Mouse (Mus musculus) testis, adult 2 months (tissue): ENCODE data around the gene Acyp1. TPM values are rescaled to one million over a fixed set of nuclear protein-coding genes. Genes with fewer than 3 reads are reported as not detected.
A peak's percentile ranks its signal among the peaks of the same experiment; 100 is the strongest.

Experiments
- H3K27ac ChIP-seq: fragments of 200-500 bp; 2 replicates; pipeline ENCODE4 v1.5.1; 2012; ENCODE audit warnings: low read depth, low read length; ENCODE audit not compliant: control insufficient read depth, insufficient read depth
- H3K27me3 ChIP-seq: fragments of 200-500 bp; 2 replicates; pipeline ENCODE4 v1.6.1; 2012; ENCODE audit warnings: mild to moderate bottlenecking, low read length, moderate library complexity; ENCODE audit not compliant: control insufficient read depth, insufficient read depth
- H3K36me3 ChIP-seq: fragments of 200-500 bp; 2 replicates; pipeline ENCODE4 v1.6.1; 2012; ENCODE audit warnings: mild to moderate bottlenecking, low read length; ENCODE audit not compliant: control insufficient read depth, insufficient read depth
- H3K4me1 ChIP-seq: fragments of 200-500 bp; 2 replicates; pipeline ENCODE4 v1.6.1; 2012; ENCODE audit warnings: low read length; ENCODE audit not compliant: control insufficient read depth, insufficient read depth
- H3K4me3 ChIP-seq: fragments of 200-500 bp; 2 replicates; pipeline ENCODE4 v1.5.1; 2012; ENCODE audit warnings: low read depth, mild to moderate bottlenecking, low read length, moderate library complexity, mixed read lengths; ENCODE audit not compliant: control insufficient read depth
- CTCF ChIP-seq: fragments of 200-500 bp; IDR thresholded peaks from 2 replicates; pipeline ENCODE4 v1.5.1; 2012; ENCODE audit warnings: low read depth, mild to moderate bottlenecking, inconsistent platforms, low read length, moderate library complexity; ENCODE audit not compliant: control insufficient read depth, insufficient read depth, insufficient replicate concordance
- POLR2A ChIP-seq: fragments of 200-500 bp; IDR thresholded peaks from 2 replicates; pipeline ENCODE4 v1.6.1; 2012; ENCODE audit warnings: low read depth, mild to moderate bottlenecking, inconsistent platforms, low read length, moderate library complexity; ENCODE audit not compliant: control insufficient read depth
- polyA plus RNA-seq: library from polyadenylated mRNA; depleted of rRNA; stranded (reverse); fragments of >200 nt; gene quantifications from 2 replicates; pipeline ENCODE4 v1.2.3, GENCODE M21; 2012

Acyp1 gene
- polyA plus RNA-seq, 1 experiment: 199 TPM

DNA sequence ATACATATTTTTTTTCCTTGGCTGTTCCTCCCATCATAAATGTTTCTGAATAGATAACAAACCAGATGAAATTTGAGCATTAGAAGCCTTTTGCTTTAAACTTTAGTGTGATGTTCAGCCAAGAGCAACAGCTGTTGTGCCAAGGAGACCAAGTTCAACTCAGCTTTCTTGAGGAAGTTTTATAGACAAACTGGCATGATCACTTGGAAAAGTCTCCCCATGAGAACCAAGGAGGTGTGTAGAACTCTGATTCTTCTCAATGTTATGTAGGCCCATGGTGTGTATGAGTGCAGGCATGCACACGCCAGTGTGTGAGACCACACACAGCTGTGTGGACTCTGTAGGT lies 10.6 kb upstream of the Acyp1 start:
- TF ChIP-seq POLR2A (no peak), CTCF (no peak)
- H3K27ac ChIP-seq: peak overlapping the region; percentile 57; the same call in 1 of the 2 replicates
- no peaks in the 10 kb centered on the region for H3K36me3 ChIP-seq
- no peaks in the 10 kb centered on the region for H3K27me3 ChIP-seq
- H3K4me3 ChIP-seq: no peak overlapping the region
- no peaks in the 10 kb centered on the region; the same call in 1 of the 2 replicates for H3K4me1 ChIP-seq

GRCm38 (mm10) chr12:85298127-85298834 lies 10.0 kb upstream of the Acyp1 start:
- H3K4me1 ChIP-seq: no peaks in the 10 kb centered on the region; the same call in 1 of the 2 replicates
- TF ChIP-seq POLR2A: no peak
- TF ChIP-seq CTCF: no peak
- H3K4me3 ChIP-seq: no peak overlapping the region
- H3K27me3 ChIP-seq: no peaks in the 10 kb centered on the region
- H3K36me3 ChIP-seq: no peaks in the 10 kb centered on the region
- H3K27ac ChIP-seq: peak overlapping the region; percentile 66

GRCm38 (mm10) chr12:85297345-85297997 lies 9.2 kb upstream of the Acyp1 start:
- Histone ChIP-seq H3K36me3 (no peaks in the 10 kb centered on the region), H3K27ac (peak overlapping the region; percentile 47), H3K27me3 (no peaks in the 10 kb centered on the region), H3K4me3 (no peak overlapping the region), H3K4me1 (no peaks in the 10 kb centered on the region; the same call in 1 of the 2 replicates)
- TF ChIP-seq POLR2A (no peak), CTCF (no peak)

GRCm38 (mm10) chr12:85296915-85297314 lies 8.7 kb upstream of the Acyp1 start:
- H3K27ac ChIP-seq: no peak overlapping the region
- no peaks in the 10 kb centered on the region for H3K27me3 ChIP-seq
- H3K4me1 ChIP-seq: peaks cover 2% of the 10 kb centered on the region; the same call in 1 of the 2 replicates
- TF ChIP-seq POLR2A (no peak), CTCF (no peak)
- H3K36me3 ChIP-seq: no peaks in the 10 kb centered on the region
- no peak overlapping the region for H3K4me3 ChIP-seq

- peaks cover 4% of the 10 kb centered on the region for H3K4me1 ChIP-seq
- H3K27ac ChIP-seq: no peak overlapping the region
These were observed 7.3 kb upstream of the Acyp1 start for GRCm38 (mm10) chr12:85295506-85295905.

GRCm38 (mm10) chr12:85292906-85293305 lies 4.7 kb upstream of the Acyp1 start:
- peaks cover 2% of the 10 kb centered on the region for H3K36me3 ChIP-seq
- H3K4me1 ChIP-seq: peaks cover 19% of the 10 kb centered on the region
- no peaks in the 10 kb centered on the region for H3K27me3 ChIP-seq
- H3K4me3 ChIP-seq: peak overlapping the region; percentile 75; the same call in 1 of the 2 replicates
- no peak for TF ChIP-seq CTCF
- no peak for TF ChIP-seq POLR2A
- H3K27ac ChIP-seq: no peak overlapping the region

More at GRCm38 (mm10) chr12:85295506-85295905, 7.3 kb upstream of the Acyp1 start:
- no peak for TF ChIP-seq POLR2A
- TF ChIP-seq CTCF: no peak
- no peaks in the 10 kb centered on the region for H3K27me3 ChIP-seq
- no peak overlapping the region for H3K4me3 ChIP-seq
- peaks cover 2% of the 10 kb centered on the region for H3K36me3 ChIP-seq

DNA sequence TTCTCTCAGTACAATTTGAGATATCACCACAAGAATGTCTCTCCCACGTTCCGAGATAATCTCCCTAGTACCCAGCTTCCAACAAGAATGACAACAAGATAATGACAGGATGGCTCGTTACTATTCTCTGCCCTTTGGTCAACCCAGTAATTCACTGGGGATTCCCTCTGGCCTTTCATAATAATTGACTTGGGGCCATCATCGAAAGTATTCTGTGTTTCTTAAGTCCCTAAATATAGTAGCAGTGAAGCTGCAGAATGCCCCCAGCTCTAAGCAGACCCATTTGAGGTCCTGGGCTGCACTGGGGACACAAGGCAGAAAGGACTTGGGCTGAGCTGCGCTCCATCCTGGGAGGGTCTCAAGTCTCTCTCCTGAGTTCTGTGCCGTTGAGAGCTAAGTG lies 4.0 kb upstream of the Acyp1 start:
- TF ChIP-seq POLR2A (no peak), CTCF (no peak)
- Histone ChIP-seq H3K36me3 (peaks cover 2% of the 10 kb centered on the region), H3K27ac (no peak overlapping the region), H3K27me3 (no peaks in the 10 kb centered on the region), H3K4me3 (peak overlapping the region; percentile 75), H3K4me1 (peaks cover 19% of the 10 kb centered on the region)
